Mouse (Mus musculus) MEL (cell line): ENCODE results near the gene Apoc4. TPM values are rescaled to one million over a fixed set of nuclear protein-coding genes. Genes with fewer than 3 reads are reported as not detected.

ENCODE experiments used
- DNase-seq: peaks from one replicate; pipeline ENCODE4 v3.0.0; 2011; ENCODE audit warnings: low read depth, low spot score
- H3K27ac ChIP-seq: 2 replicates; pipeline ENCODE4 v1.5.1; 2012; ENCODE audit warnings: low read depth, mild to moderate bottlenecking, control low read depth, low read length, moderate library complexity; ENCODE audit not compliant: control insufficient read depth
- H3K27me3 ChIP-seq, 2 experiments: fragments of 150-350 bp in 1 of 2; sonication (generic) in 1 of 2; 2 replicates each; pipeline ENCODE4 v1.6.1; 2012; ENCODE audit warnings: low read length in 2 of 2, mild to moderate bottlenecking in 2 of 2, improper control_type of control experiment in 1 of 2, moderate library complexity in 1 of 2; ENCODE audit not compliant: insufficient read depth in 2 of 2, control insufficient read depth in 1 of 2
- H3K36me3 ChIP-seq, 2 experiments: 2 replicates each; pipeline ENCODE4 v1.6.1; 2012 to 2014; ENCODE audit warnings: low read length in 2 of 2, improper control_type of control experiment in 1 of 2, inconsistent platforms in 1 of 2, mild to moderate bottlenecking in 1 of 2; ENCODE audit not compliant: insufficient read depth in 2 of 2, control insufficient read depth in 1 of 2
- H3K4me1 ChIP-seq, 2 experiments: fragments of 150-350 bp in 1 of 2; sonication (generic) in 1 of 2; 2 replicates each; pipeline ENCODE4 v1.6.1; 2012; ENCODE audit warnings: low read length in 2 of 2, improper control_type of control experiment in 1 of 2, mild to moderate bottlenecking in 1 of 2; ENCODE audit not compliant: insufficient read depth in 2 of 2, control insufficient read depth in 1 of 2
- H3K4me3 ChIP-seq, 2 experiments: fragments of 150-350 bp in 1 of 2; sonication (generic) in 1 of 2; 2 replicates each; pipeline ENCODE4 v1.5.1; 2012; ENCODE audit warnings: low read depth in 2 of 2, low read length in 2 of 2, mild to moderate bottlenecking in 2 of 2, moderate library complexity in 2 of 2, control low read depth in 1 of 2, improper control_type of control experiment in 1 of 2; ENCODE audit not compliant: control insufficient read depth in 1 of 2, insufficient read depth in 1 of 2
- H3K79me2 ChIP-seq: 2 replicates; pipeline ENCODE4 v1.6.1; 2012; ENCODE audit warnings: mild to moderate bottlenecking, low read length, moderate library complexity; ENCODE audit not compliant: control insufficient read depth, poor library complexity, insufficient read depth
- H3K9ac ChIP-seq: 2 replicates; pipeline ENCODE4 v1.6.1; 2012; ENCODE audit warnings: low read depth, mild to moderate bottlenecking, control low read depth, low read length, moderate library complexity; ENCODE audit not compliant: control insufficient read depth, poor library complexity, severe bottlenecking
- H3K9me3 ChIP-seq: fragments of 150-350 bp; sonication (generic); replicated peaks from 2 replicates; pipeline ENCODE4 v1.6.1; 2012; ENCODE audit warnings: mild to moderate bottlenecking, low read length, improper control_type of control experiment, moderate library complexity; ENCODE audit not compliant: insufficient read depth
- BHLHE40 ChIP-seq: IDR thresholded peaks from 2 replicates; pipeline ENCODE4 v1.6.1; 2012; ENCODE audit warnings: low read depth, mild to moderate bottlenecking, inconsistent platforms, low read length, improper control_type of control experiment, borderline replicate concordance
- CHD1 ChIP-seq: IDR thresholded peaks from 2 replicates; pipeline ENCODE4 v1.6.1; 2012; ENCODE audit warnings: low read depth, mild to moderate bottlenecking, inconsistent platforms, low read length, improper control_type of control experiment
- CHD2 ChIP-seq: IDR thresholded peaks from 2 replicates; pipeline ENCODE4 v1.6.1; 2011; ENCODE audit warnings: low read length, improper control_type of control experiment
- CTCF ChIP-seq, 3 experiments: IDR thresholded peaks in 2 of 3; conservative IDR thresholded peaks in 1 of 3; 2 replicates each; pipeline ENCODE4 v1.5.1; 2011 to 2012; ENCODE audit warnings: low read length in 3 of 3, low read depth in 2 of 3, mild to moderate bottlenecking in 2 of 3, improper control_type of control experiment in 1 of 3, inconsistent platforms in 1 of 3, mixed read lengths in 1 of 3, moderate library complexity in 1 of 3; ENCODE audit not compliant: control insufficient read depth in 1 of 3, insufficient read depth in 1 of 3, poor library complexity in 1 of 3, severe bottlenecking in 1 of 3
- E2F4 ChIP-seq: IDR thresholded peaks from 2 replicates; pipeline ENCODE4 v1.6.1; 2011; ENCODE audit warnings: low read depth, low read length, improper control_type of control experiment, borderline replicate concordance
- JUND ChIP-seq: IDR thresholded peaks from 2 replicates; pipeline ENCODE4 v1.6.1; 2011; ENCODE audit warnings: low read depth, mild to moderate bottlenecking, improper control_type of control experiment, low read length
- MAFK ChIP-seq: IDR thresholded peaks from 2 replicates; pipeline ENCODE4 v1.6.1; 2011; ENCODE audit warnings: low read depth, mild to moderate bottlenecking, low read length, improper control_type of control experiment, borderline replicate concordance
- MXI1 ChIP-seq: IDR thresholded peaks from 2 replicates; pipeline ENCODE4 v1.6.1; 2011; ENCODE audit warnings: mild to moderate bottlenecking, low read depth, low read length, improper control_type of control experiment
- MYB ChIP-seq: IDR thresholded peaks from 2 replicates; pipeline ENCODE4 v1.6.1; 2011; ENCODE audit warnings: mild to moderate bottlenecking, low read depth, low read length, improper control_type of control experiment
- NRF1 ChIP-seq: IDR thresholded peaks from 2 replicates; pipeline ENCODE4 v1.6.1; 2014; ENCODE audit warnings: low read depth, mild to moderate bottlenecking, inconsistent platforms, low read length, improper control_type of control experiment, moderate library complexity; ENCODE audit not compliant: poor library complexity, insufficient read depth, severe bottlenecking
- POLR2A ChIP-seq, 2 experiments: IDR thresholded peaks; 2 replicates each; pipeline ENCODE4 v1.6.1; 2011 to 2012; ENCODE audit warnings: low read length in 2 of 2, mild to moderate bottlenecking in 2 of 2, control low read depth in 1 of 2, improper control_type of control experiment in 1 of 2, low read depth in 1 of 2, moderate library complexity in 1 of 2; ENCODE audit not compliant: control insufficient read depth in 1 of 2, insufficient read depth in 1 of 2, poor library complexity in 1 of 2
- RAD21 ChIP-seq: IDR thresholded peaks from 2 replicates; pipeline ENCODE4 v1.6.1; 2011; ENCODE audit warnings: mild to moderate bottlenecking, low read depth, low read length, improper control_type of control experiment
- UBTF ChIP-seq: IDR thresholded peaks from 2 replicates; pipeline ENCODE4 v1.6.1; 2012; ENCODE audit warnings: low read depth, mild to moderate bottlenecking, inconsistent platforms, low read length, improper control_type of control experiment, moderate library complexity, borderline replicate concordance; ENCODE audit not compliant: insufficient read depth
- USF1 ChIP-seq: IDR thresholded peaks from 2 replicates; pipeline ENCODE4 v1.6.1; 2014; ENCODE audit warnings: low read depth, mild to moderate bottlenecking, inconsistent platforms, low read length, improper control_type of control experiment, moderate library complexity
- USF2 ChIP-seq, 2 experiments: IDR thresholded peaks; 2 replicates each; pipeline ENCODE4 v1.6.1; 2011 to 2012; ENCODE audit warnings: improper control_type of control experiment in 2 of 2, low read length in 2 of 2, borderline replicate concordance in 1 of 2, inconsistent platforms in 1 of 2, low read depth in 1 of 2, mild to moderate bottlenecking in 1 of 2; ENCODE audit not compliant: insufficient read depth in 1 of 2
- ZC3H11A ChIP-seq: IDR thresholded peaks from 2 replicates; pipeline ENCODE4 v1.6.1; 2012; ENCODE audit warnings: low read depth, mild to moderate bottlenecking, inconsistent platforms, low read length, improper control_type of control experiment
- ZKSCAN1 ChIP-seq: IDR thresholded peaks from 2 replicates; pipeline ENCODE4 v1.6.1; 2012; ENCODE audit warnings: low read depth, mild to moderate bottlenecking, inconsistent platforms, low read length, improper control_type of control experiment, moderate library complexity
- polyA plus RNA-seq, 2 experiments: library from polyadenylated mRNA; stranded (reverse) in 1 of 2; unstranded in 1 of 2; fragments of >175 nt in 1 of 2; fragments of >200 nt in 1 of 2; gene quantifications; 2 replicates each; pipeline versions ENCODE4 v1.2.1 to v1.2.4; 2012; ENCODE audit warnings: low replicate concordance in 2 of 2, low read depth in 1 of 2; ENCODE audit not compliant: insufficient read length in 2 of 2, insufficient read depth in 1 of 2, missing spikeins in 1 of 2
- total RNA-seq: library from RNA; depleted of rRNA; stranded (reverse); fragments of 300-350 nt; gene quantifications from 2 replicates; pipeline ENCODE4 v1.2.3, GENCODE M21; 2012

The Apoc4 gene
- total and polyA plus RNA-seq, 3 experiments: not detected

- H3K4me1 ChIP-seq: peaks cover 0 to 19% of the 10 kb centered on the region in 2 experiments; a peak in 2 of 4 replicates
- H3K4me3 ChIP-seq: peak overlapping the region; percentile 72 to 97
- TF ChIP-seq CHD1 (0 out of 2 replicates have a peak, but pooled peaks have one; percentile 15), BHLHE40 (0 out of 2 replicates have a peak, but pooled peaks have one; percentile 13), JUND (no peak)
- H3K9me3 ChIP-seq: no peaks in the 10 kb centered on the region
- H3K9ac ChIP-seq: peak overlapping the region; percentile 90
- peaks cover 3 to 14% of the 10 kb centered on the region in 2 experiments; a peak in 3 of 4 replicates for H3K36me3 ChIP-seq
- peaks cover 20% of the 10 kb centered on the region for H3K79me2 ChIP-seq
- no peaks in the 10 kb centered on the region for H3K27me3 ChIP-seq
- DNase-seq: no peak
- H3K27ac ChIP-seq: peak overlapping the region; percentile 60
These were observed 33.6 kb upstream of the Apoc4 start for GRCm38 (mm10) chr7:19714836-19715235.

- no peak for DNase-seq
- peaks cover 8 to 14% of the 10 kb centered on the region in 2 experiments for H3K36me3 ChIP-seq
- no peak overlapping the region for H3K27ac ChIP-seq
- H3K9ac ChIP-seq: peak overlapping the region; percentile 90; the same call in 1 of the 2 replicates
- no peaks in the 10 kb centered on the region for H3K27me3 ChIP-seq
- H3K4me3 ChIP-seq: no peak overlapping the region
- peaks cover 20% of the 10 kb centered on the region for H3K79me2 ChIP-seq
- H3K4me1 ChIP-seq: peaks cover 0 to 19% of the 10 kb centered on the region in 2 experiments; a peak in 2 of 4 replicates
- H3K9me3 ChIP-seq: no peaks in the 10 kb centered on the region
- TF ChIP-seq MYB: no peak
- no peak for TF ChIP-seq ZKSCAN1
- TF ChIP-seq UBTF: no peak
- no peak for TF ChIP-seq POLR2A (IDR thresholded peaks at IDR 0.05; ENCODE audit: control insufficient read depth in 1 of 2, insufficient read depth in 1 of 2, low read depth in 1 of 2, low read length in 2 of 2, poor library complexity in 1 of 2)
These were observed 32.3 kb upstream of the Apoc4 start for GRCm38 (mm10) chr7:19713598-19713997.

GRCm38 (mm10) chr7:19713196-19713595 is 31.9 kb upstream of the Apoc4 start:
- Histone ChIP-seq H3K4me3 (no peak overlapping the region), H3K27me3 (no peaks in the 10 kb centered on the region), H3K36me3 (peaks cover 8 to 14% of the 10 kb centered on the region in 2 experiments), H3K4me1 (peaks cover 0 to 19% of the 10 kb centered on the region in 2 experiments; a peak in 2 of 4 replicates), H3K27ac (no peak overlapping the region), H3K9me3 (no peaks in the 10 kb centered on the region), H3K9ac (no peak overlapping the region), H3K79me2 (peaks cover 20% of the 10 kb centered on the region)
- TF ChIP-seq USF2 (IDR thresholded peaks at IDR 0.05; ENCODE audit: borderline replicate concordance in 1 of 2, insufficient read depth in 1 of 2, low read depth in 1 of 2, low read length in 2 of 2): no peak
- TF ChIP-seq ZC3H11A: no peak
- TF ChIP-seq MXI1: no peak
- no peak for TF ChIP-seq NRF1
- TF ChIP-seq RAD21: peak; percentile 20; the same call in 1 of the 2 replicates
- TF ChIP-seq CHD2: no peak
- TF ChIP-seq E2F4: no peak
- TF ChIP-seq USF1: no peak
- peak; percentile 36 to 62 (median 56) for TF ChIP-seq CTCF (IDR thresholded peaks at IDR 0.05 in 2 of 3, conservative IDR thresholded peaks at IDR 0.05 in 1 of 3; ENCODE audit: control insufficient read depth in 1 of 3, insufficient read depth in 1 of 3, low read depth in 2 of 3, low read length in 3 of 3, poor library complexity in 1 of 3, severe bottlenecking in 1 of 3)
- TF ChIP-seq MAFK: no peak
- DNase-seq: peak; percentile 55
